Mouse (Mus musculus): ENCODE measurements around the gene Myo1c.

Myo1c gene

DNA sequence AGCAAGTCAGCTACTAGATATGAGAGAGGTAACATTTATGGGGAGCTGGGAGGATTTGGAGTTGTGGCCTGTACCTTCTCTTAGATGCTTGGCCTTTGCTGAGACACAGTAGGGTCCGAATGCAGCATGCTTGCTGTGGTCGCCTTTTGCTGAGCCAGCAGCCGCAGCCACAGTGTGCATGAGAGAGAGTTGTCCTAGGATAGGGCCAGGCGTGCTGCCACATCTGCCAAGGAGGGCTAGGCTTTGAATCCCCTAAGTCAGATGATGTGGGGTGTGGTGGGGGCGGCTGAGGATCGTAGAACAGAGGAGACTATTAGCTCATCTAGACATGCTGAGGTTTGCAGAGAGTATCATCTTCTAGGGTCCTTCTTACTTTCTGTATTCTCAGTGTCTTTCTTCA is 52.5 kb downstream of the Myo1c start:
- ChIA-PET CTCF (interaction anchor here in 2 of 4 experiments (0.6 kb wide), 2 partner anchors 90 to 196 kb away, joined by 3 to 4 read pairs; no protein-coding TSS in a partner anchor), POLR2A (interaction anchor here in 3 of 4 experiments (0.8 to 4.3 kb wide), 21 partner anchors 8 to 263 kb away, joined by 3 to 26 read pairs (median 4); partner anchors contain the start of gene Ywhae (in 2 of the 3))

DNA sequence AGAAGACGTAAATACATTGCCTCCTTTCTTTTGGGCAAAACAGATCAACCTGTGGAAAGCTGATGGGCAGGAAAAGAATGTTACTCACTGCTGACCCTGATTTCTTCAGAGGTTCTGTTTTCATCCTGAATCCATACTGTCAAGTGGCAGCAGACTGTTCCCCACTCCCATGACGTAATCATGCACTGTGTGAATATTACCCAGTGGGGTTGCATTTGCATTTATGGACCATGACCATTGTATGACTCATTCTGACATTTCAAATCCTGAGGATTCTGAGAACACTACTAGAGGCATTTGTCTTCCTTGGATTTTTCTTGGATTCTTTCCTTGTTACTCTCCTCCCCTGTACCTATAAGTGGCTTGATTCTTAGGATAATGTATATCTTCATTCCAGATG is 53.4 kb downstream of the Myo1c start:
- CTCF ChIA-PET, result no interaction called here
- POLR2A ChIA-PET, result interaction anchor here in 2 of 4 experiments (1.0 to 4.3 kb wide), 12 partner anchors 10 to 173 kb away, joined by 3 to 26 read pairs (median 4); partner anchors contain the start of gene Ywhae (in 2 of the 2)

DNA sequence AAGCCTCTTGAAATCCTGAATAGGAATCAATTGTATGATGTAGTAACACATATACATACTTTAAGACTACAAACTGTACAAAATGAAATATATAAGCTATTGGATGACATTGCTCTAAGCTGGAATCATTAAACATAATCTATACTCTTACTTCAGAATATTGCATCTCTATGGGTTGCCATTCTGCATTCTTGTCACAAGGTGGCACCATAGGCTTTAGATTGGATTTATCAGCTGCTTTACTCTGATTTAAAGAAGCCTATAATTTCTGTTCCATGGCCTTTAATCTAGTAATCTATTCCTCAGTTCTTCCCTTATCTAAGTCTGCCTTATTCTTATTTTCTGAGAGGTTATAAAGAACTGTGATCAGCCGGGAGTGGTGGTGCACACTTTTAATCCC is 63.6 kb downstream of the Myo1c start:
- CTCF ChIA-PET, result interaction anchor here (0.5 to 1.8 kb wide), 56 partner anchors 8 to 1285 kb away, joined by 3 to 18 read pairs (median 4); partner anchors contain the start of genes Ywhae (in 2 of the 4), Rilp (in 1 of the 4), Rph3al (in 1 of the 4) and Slc6a4 (in 1 of the 4)
- POLR2A ChIA-PET, result interaction anchor here (0.6 to 1.9 kb wide), 21 partner anchors 9 to 637 kb away, joined by 3 to 16 read pairs (median 4); partner anchors contain the start of gene Ywhae (in 2 of the 4)

DNA sequence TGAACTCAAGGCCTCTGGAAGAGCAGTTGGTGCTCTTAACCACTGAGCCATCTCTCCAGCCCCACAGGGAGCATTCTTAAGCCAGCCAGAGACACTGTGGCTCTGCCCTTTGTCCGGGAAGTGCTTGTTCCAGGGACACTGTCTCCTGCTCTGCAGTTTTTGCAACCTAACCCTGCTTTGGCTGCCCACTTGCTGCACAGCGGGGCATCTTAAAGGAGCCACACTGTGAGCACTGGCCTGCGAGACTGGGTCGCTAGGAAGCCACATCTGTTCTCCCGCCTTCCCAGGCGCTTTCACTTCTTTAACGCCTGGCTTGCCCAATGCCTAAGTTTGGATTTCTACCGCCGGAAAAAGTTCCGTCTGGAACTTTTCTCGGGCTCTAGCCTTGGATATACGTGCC is 65.3 kb downstream of the Myo1c start:
- ChIA-PET CTCF (interaction anchor here in 2 of 4 experiments (0.6 kb wide), 2 partner anchors 53 to 382 kb away, joined by 3 to 4 read pairs; no protein-coding TSS in a partner anchor), POLR2A (interaction anchor here in 1 of 4 experiments (0.6 to 0.7 kb wide), 2 partner anchors 46 to 1025 kb away, joined by 3 read pairs; no protein-coding TSS in a partner anchor)

DNA sequence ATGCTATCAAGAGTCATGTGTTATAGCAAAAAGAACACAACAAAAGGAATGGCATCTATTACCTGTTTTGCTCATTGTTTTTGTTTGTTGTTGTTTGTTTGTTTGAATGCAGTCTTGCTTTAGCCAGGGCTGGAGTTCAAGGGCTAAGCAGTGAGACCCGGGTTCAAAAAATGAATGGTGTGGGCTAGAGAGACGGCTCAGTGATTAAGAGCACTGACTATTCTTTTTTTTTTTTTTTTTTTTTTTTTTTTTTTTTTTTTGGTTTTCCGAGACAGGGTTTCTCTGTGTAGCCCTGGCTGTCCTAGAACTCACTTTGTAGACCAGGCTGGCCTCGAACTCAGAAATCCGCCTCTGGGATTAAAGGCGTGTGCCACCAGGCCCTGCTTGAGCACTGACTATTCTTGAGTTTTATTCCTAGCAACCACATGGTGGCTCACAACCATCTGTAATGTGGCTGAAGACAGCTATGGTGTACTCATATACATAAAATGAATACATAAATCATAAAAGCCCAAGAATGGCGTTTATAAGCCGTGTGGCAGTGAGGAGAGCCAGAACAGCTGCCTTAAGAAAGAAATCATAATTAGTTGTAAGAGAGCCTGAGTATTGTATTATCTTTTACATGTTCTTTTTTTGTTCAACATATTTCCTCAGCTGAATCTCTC is 66.5 kb downstream of the Myo1c start:
- CTCF ChIA-PET, result interaction anchor here in 2 of 4 experiments (0.6 to 1.3 kb wide), 3 partner anchors 8 to 197 kb away, joined by 4 to 8 read pairs (median 7); no protein-coding TSS in a partner anchor

DNA sequence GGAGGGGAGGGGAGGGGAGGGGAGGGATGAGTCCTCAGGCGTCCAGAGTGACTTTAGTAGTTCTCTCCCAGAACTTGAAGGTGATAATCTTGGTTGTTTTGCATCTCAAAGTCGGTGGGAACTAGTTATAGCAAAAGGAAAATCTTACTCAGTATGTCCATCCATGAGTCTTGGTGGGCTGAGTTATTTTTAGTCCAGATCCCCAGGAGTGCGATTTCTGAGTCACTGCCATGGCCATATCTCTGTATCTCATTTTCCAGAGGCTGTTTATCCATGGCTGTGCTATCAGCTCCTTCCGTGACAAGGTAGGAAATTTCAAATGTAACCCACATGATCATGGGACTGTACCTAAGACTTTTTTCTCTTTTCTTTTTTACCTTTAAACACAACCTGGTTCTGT is 72.0 kb downstream of the Myo1c start:
- CTCF ChIA-PET, result interaction anchor here in 3 of 4 experiments (0.6 to 1.8 kb wide), 3 partner anchors 9 to 332 kb away, joined by 3 to 8 read pairs (median 4); no protein-coding TSS in a partner anchor
- POLR2A ChIA-PET, result interaction anchor here in 3 of 4 experiments (0.6 to 4.8 kb wide), 9 partner anchors 9 to 1203 kb away, joined by 3 to 48 read pairs (median 5); partner anchors contain the start of gene Ywhae (in 2 of the 3)

More for the DNA sequence above, 66.5 kb downstream of the Myo1c start:
- POLR2A ChIA-PET, result interaction anchor here in 2 of 4 experiments (0.6 to 2.4 kb wide), 6 partner anchors 9 to 185 kb away, joined by 3 to 15 read pairs (median 4); partner anchors contain the start of gene Ywhae (in 1 of the 2)
